Mouse (Mus musculus): Measurements from ENCODE around the gene Gm14819. TPM values are rescaled to one million over a fixed set of nuclear protein-coding genes. Genes with fewer than 3 reads are reported as not detected.
"Not testable (repeated sequence)": the region's sequence is repeated elsewhere in the genome, so short reads cannot be mapped to it uniquely, and the experiment has no call there.

Gene Gm14819
- polyA plus RNA-seq (2015; fragmentation: Nextera tagmentation; extraction: Ambion mirVana), result not detected in 2 replicates

GRCm38 (mm10) chrX:35403883-35404282, at the start of gene Gm14819:
TSS of gene Gm14819 (plus strand) at chrX:35404183.
- not testable (repeated sequence) for H3K36me3 ChIP-seq; H3K9me3 ChIP-seq (replicated peaks); H3K9ac ChIP-seq (replicated peaks); ATAC-seq (ENCODE audit: low FRiP score); H3K4me3 ChIP-seq (replicated peaks); H3K4me1 ChIP-seq; H3K27ac ChIP-seq (replicated peaks); H3K4me2 ChIP-seq; H3K27me3 ChIP-seq (replicated peaks)
- no CpG with 5 or more reads among the region's 6 CpGs for WGBS

Data from neural tube, embryonic 15.5 days (tissue).